Mouse (Mus musculus) forebrain, embryonic 10.5 days (tissue): ENCODE measurements around the gene Taf6l. TPM values are rescaled to one million over a fixed set of nuclear protein-coding genes. Genes with fewer than 3 reads are reported as not detected.

Experiments
- DNase-seq: peaks from one replicate; pipeline ENCODE4 v3.0.0-alpha.2; 2017; ENCODE audit warnings: low spot score; ENCODE audit errors: extremely low spot score
- H3K27ac ChIP-seq: fragments of 300-500 bp; sonication (generic); 2 replicates; pipeline ENCODE4 v1.5.1; 2016; ENCODE audit warnings: mild to moderate bottlenecking
- H3K27me3 ChIP-seq: fragments of 300-500 bp; sonication (generic); 2 replicates; pipeline ENCODE4 v1.6.1; 2016; ENCODE audit warnings: mild to moderate bottlenecking; ENCODE audit not compliant: poor library complexity, severe bottlenecking
- H3K36me3 ChIP-seq: fragments of 300-500 bp; sonication (generic); replicated peaks from 2 replicates; pipeline ENCODE4 v1.6.1; 2016; ENCODE audit warnings: mild to moderate bottlenecking, moderate library complexity
- H3K4me1 ChIP-seq: fragments of 300-500 bp; sonication (generic); 2 replicates; pipeline ENCODE4 v1.6.1; 2016
- H3K4me3 ChIP-seq: fragments of 300-500 bp; sonication (generic); 2 replicates; pipeline ENCODE4 v1.5.1; 2016; ENCODE audit warnings: mild to moderate bottlenecking, moderate library complexity
- H3K9me3 ChIP-seq: fragments of 300-500 bp; sonication (generic); 2 replicates; pipeline ENCODE4 v1.6.1; 2016; ENCODE audit warnings: mild to moderate bottlenecking, moderate library complexity
- WGBS: fragments of 180-500 bp; shearing (Covaris S2); methylation state at CpG from one replicate; pipeline ENCODE4 v1.1.7; 2016; 5-methylcytosine and 5-hydroxymethylcytosine counted together
- polyA plus RNA-seq: library from polyadenylated mRNA; unstranded; fragments of >200 nt; fragmentation: Nextera tagmentation; extraction: Ambion mirVana; gene quantifications from 2 replicates; pipeline ENCODE4 v1.2.1, GENCODE M21; 2016

Taf6l gene
- 48.6 and 49.4 TPM in 2 replicates for polyA plus RNA-seq

DNA sequence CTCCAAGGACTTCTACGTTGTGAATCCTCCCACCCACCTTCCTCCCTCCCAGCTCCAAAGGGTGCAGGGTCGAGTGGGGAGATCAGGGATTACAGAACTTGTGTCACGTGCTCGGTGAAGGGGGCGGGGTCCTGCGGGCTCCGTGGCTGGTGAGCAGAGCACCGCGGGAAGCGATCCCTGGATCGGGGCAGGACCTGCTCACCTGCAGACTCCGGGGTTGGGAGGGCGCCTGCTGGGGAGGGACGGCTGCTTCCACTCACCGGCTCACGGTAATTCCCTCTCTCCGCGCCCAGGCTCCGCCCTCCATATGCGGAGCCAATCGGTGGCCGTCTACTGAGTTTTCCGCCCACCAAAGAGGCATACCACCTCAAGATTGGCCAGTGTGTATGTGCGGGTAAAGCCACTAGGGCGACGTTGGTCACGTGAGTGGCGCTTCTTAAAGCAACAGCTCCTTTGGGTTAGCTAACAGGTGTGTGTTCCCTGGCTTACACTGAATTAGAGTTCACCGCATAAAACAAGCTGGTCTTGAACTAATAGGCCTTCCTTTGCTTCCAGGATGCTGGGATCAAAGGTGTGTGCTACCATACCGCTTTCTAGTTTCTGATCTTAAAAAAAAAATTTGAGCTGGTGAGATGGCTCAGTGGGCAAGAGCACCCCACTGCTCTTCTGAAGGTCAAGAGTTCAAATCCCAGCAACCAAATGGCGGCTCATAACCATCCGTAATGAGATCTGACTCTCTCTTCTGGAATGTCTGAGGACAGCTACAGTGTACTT is at the start of gene Taf6l:
Gene Taf6l (minus strand): TSS at position 410 of the 774 bp plus-strand sequence.
- Histone ChIP-seq H3K27ac (peak within 1 kb of the TSS; percentile 89), H3K4me3 (peak within 1 kb of the TSS; percentile 73), H3K9me3 (no peaks in the 10 kb centered on the region), H3K36me3 (peaks cover 43% of the 10 kb centered on the region), H3K4me1 (peaks cover 25% of the 10 kb centered on the region), H3K27me3 (no peaks in the 10 kb centered on the region)
- peak; percentile 90 for DNase-seq
- 1% methylated on average over 32 of the region's 32 CpGs for WGBS

DNA sequence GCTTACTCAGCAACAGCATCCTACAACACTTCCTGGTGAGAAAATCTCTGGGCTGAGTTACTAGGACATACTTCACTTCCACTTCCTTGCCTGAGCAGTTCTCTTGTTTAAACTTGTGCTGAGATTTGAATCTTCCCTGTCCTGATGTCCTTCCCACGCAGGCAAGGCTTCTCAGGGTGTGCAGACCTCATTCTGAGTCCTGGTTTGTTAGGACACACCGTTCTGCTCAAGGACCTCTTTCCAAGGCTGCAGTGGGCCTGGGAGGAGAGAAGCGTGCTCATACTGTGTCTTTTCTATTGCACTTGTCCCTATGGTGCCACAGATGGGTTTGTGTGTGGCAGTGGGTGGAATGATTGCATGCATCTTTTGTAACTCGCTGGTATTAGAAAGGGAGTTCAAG is 46.8 kb upstream of the Taf6l start:
- peaks cover 12% of the 10 kb centered on the region for H3K4me1 ChIP-seq
- no peak overlapping the region for H3K4me3 ChIP-seq
- DNase-seq = no peak
- no peaks in the 10 kb centered on the region for H3K27me3 ChIP-seq
- H3K9me3 ChIP-seq = no peaks in the 10 kb centered on the region
- 91% methylated on average over 4 of the region's 4 CpGs for WGBS
- no peak overlapping the region for H3K27ac ChIP-seq
- peaks cover 89% of the 10 kb centered on the region for H3K36me3 ChIP-seq

DNA sequence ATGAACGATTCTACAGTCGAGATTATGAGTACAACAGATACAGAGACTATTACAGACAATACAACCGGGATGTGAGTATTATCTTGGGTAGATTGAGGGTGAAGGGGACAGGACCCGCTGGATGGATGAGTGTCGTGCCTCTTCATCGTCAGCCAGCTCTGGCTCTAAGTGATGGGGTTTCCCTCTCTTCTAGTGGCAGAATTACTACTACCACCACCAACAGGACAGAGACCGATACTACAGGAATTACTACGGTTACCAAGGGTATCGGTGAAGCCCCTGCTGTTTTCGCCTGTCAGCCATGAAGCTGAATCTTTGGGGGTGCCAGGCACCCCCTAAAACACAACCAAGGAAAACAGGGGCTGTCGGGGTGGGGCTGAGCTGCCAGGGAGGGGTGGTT is 45.0 kb upstream of the Taf6l start:
- DNase-seq = no peak
- Histone ChIP-seq H3K36me3 (peaks cover 100% of the 10 kb centered on the region), H3K4me1 (no peaks in the 10 kb centered on the region), H3K27me3 (no peaks in the 10 kb centered on the region), H3K4me3 (no peak overlapping the region), H3K27ac (no peak overlapping the region), H3K9me3 (no peaks in the 10 kb centered on the region)
- WGBS = 85% methylated on average over 11 of the region's 11 CpGs

DNA sequence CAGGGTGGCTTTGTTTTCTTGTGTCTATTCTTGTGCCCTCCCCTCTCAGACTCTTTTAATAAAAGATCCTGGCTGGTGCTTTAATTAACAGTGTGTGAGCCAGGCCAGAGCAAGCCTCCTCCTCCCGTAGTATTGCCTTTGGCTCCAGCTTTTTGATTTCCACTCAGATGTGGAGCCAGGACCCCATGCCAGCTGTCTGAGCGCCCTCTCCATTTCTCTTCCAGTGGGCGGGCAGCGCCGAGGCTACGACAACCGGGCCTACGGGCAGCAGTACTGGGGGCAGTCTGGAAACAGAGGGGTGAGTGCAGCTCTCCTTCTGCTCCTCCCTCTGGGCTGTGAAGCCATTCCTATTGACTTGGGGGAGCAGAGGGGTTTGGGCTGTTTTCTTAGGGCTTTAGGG is 44.4 kb upstream of the Taf6l start:
- no peaks in the 10 kb centered on the region for H3K4me1 ChIP-seq
- no peak overlapping the region for H3K4me3 ChIP-seq
- H3K36me3 ChIP-seq = peaks cover 100% of the 10 kb centered on the region
- no peaks in the 10 kb centered on the region for H3K9me3 ChIP-seq
- no peak for DNase-seq
- H3K27ac ChIP-seq = no peak overlapping the region
- H3K27me3 ChIP-seq = no peaks in the 10 kb centered on the region
- 95% methylated on average over 8 of the region's 8 CpGs for WGBS

DNA sequence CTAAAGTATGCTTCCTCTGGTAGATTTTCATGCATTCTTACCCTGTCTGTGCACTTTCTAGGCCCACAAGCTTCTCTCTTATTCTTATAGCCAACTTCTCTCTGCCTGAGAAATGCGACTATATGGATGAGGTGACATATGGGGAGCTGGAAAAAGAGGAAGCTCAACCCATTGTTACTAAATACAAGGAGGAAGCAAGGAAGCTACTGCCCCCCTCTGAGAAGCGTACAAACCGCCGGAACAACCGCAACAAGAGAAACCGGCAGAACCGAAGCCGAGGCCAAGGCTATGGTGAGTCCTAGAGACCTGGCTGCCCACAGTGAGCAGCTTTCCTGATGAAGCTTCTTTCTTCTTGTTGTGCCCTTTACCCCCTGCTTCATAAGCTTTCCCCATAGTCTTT is 43.4 kb upstream of the Taf6l start, which contains the start of gene AC129217.1:
Gene AC129217.1 (plus strand): TSS at position 114 of the 400 bp plus-strand sequence.
- H3K4me3 ChIP-seq = no peak within 1 kb of the TSS
- H3K4me1 ChIP-seq = no peaks in the 10 kb centered on the region
- 96% methylated on average over 8 of the region's 8 CpGs for WGBS
- DNase-seq = no peak
- H3K9me3 ChIP-seq = no peaks in the 10 kb centered on the region
- H3K27ac ChIP-seq = no peak within 1 kb of the TSS
- H3K36me3 ChIP-seq = peaks cover 100% of the 10 kb centered on the region
- no peaks in the 10 kb centered on the region for H3K27me3 ChIP-seq

DNA sequence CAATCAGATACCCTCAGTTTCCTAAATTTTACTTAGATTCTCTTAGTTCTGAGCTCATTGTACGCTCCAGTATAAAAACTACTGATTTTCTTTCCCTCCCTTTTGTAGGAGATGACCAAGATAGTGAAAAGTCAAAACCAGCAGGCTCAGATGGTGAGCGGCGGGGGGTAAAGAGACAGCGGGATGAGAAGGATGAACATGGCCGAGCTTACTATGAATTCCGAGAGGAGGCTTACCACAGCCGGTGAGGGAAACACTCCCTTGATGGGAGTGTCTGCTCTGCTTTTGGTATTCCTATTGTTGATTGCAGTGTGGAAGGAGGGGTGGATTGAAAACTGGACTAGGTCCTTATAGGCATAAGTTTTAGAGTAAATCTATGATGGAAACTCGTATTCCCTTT is 36.5 kb upstream of the Taf6l start:
- peaks cover 59% of the 10 kb centered on the region for H3K36me3 ChIP-seq
- 82% methylated on average over 8 of the region's 8 CpGs for whole genome bisulfite sequencing

DNA sequence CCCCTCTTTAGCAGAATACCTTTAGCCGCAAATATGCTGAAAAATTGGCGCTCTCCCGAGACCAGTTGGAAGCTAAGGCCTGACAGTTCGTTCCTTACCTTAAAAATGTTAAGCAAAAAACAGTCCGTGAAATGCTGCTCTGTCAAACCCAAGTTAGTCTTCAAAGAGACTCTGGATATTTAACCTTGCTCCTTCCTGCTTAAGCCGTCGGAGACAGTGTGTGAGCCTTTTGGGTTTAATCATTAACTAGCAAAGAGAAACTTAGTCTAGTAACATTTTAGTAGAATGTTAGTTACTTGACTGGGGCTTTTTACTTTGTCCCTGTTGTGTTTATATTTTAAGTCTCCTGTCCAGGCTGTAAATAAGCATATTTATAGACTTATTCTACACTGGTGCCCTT is 34.9 kb upstream of the Taf6l start:
- 3% methylated on average over 7 of the region's 7 CpGs for WGBS
- peaks cover 43% of the 10 kb centered on the region for H3K4me1 ChIP-seq
- no peak for DNase-seq
- no peaks in the 10 kb centered on the region for H3K9me3 ChIP-seq
- no peaks in the 10 kb centered on the region for H3K27me3 ChIP-seq
- H3K36me3 ChIP-seq = peaks cover 53% of the 10 kb centered on the region
- H3K4me3 ChIP-seq = peak overlapping the region; percentile 81
- peak overlapping the region; percentile 97 for H3K27ac ChIP-seq

More for the DNA sequence above, 36.5 kb upstream of the Taf6l start:
- Histone ChIP-seq H3K4me3 (peak overlapping the region; percentile 81), H3K27me3 (no peaks in the 10 kb centered on the region), H3K27ac (no peak overlapping the region), H3K4me1 (peaks cover 29% of the 10 kb centered on the region), H3K9me3 (no peaks in the 10 kb centered on the region)
- no peak for DNase-seq

DNA sequence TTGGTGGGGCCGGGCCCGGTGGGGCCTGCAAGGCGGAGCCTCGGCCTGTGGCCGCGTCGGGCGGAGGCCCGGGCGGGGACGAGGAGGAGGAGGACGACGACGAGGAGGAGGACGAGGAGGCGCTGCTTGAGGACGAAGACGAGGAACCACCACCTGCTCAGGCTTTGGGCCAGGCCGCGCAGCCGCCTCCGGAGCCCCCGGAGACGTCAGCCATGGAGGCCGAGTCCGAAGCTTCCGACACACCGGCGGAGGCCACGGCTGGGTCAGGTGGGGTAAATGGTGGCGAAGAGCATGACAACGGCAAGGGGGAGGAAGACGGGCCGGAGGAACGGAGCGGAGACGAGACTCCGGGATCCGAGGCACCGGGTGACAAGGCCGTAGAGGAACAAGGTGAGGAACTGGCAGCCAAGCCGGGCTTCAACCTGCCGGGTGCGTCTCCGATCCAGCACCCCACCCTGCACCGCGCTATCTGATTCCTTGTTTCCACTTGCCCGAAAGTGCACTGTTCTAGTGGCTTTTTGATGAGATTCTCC is 34.3 kb upstream of the Taf6l start:
- Histone ChIP-seq H3K4me3 (peak overlapping the region; percentile 81), H3K27me3 (no peaks in the 10 kb centered on the region), H3K36me3 (peaks cover 53% of the 10 kb centered on the region), H3K4me1 (peaks cover 48% of the 10 kb centered on the region), H3K9me3 (no peaks in the 10 kb centered on the region), H3K27ac (peak overlapping the region; percentile 97)
- no peak for DNase-seq
- WGBS = under 1% methylated on average over 48 of the region's 48 CpGs

DNA sequence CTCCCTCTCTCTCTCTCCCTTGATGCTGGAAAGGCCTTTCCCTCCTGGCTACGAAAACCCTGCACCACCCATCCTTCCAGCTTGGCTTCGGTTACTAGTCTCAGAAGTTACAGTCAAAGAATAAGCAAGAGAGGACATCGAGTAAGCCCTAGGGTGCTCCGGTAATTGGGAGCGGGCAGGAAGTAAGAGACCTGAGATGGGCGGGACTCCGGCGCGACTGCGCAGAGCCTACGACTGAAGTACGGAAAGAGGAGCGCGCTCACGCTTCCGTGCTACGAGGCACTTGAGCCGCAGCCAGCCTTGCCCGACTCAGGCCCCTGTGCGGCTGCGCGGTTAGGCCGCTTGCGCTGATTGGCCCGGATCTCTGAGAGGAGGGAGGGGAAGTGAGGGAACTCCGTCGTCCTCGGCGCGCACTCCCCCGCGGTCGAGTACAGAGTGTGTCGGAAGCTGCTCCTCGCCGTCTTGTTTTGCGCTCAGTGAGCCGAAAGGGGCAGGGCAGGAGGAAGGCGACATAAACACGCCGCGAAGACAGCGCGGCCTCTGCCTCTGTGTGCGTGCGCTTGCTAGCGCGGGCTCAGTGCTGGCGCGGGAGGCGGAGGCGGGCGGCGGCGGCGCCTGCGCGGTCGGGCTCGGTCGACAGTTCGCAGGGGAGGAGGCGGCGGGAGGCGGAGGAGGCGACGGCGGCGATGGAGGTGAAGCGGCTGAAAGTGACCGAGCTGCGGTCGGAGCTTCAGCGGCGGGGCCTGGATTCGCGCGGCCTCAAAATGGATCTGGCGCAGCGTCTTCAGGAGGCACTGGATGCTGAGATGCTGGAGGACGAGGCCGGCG is 33.6 kb upstream of the Taf6l start, which contains the start of gene Hnrnpul2:
Gene Hnrnpul2 (plus strand): TSS at position 415 of the 828 bp plus-strand sequence.
- H3K36me3 ChIP-seq = peaks cover 53% of the 10 kb centered on the region
- WGBS = under 1% methylated on average over 83 of the region's 83 CpGs

DNA sequence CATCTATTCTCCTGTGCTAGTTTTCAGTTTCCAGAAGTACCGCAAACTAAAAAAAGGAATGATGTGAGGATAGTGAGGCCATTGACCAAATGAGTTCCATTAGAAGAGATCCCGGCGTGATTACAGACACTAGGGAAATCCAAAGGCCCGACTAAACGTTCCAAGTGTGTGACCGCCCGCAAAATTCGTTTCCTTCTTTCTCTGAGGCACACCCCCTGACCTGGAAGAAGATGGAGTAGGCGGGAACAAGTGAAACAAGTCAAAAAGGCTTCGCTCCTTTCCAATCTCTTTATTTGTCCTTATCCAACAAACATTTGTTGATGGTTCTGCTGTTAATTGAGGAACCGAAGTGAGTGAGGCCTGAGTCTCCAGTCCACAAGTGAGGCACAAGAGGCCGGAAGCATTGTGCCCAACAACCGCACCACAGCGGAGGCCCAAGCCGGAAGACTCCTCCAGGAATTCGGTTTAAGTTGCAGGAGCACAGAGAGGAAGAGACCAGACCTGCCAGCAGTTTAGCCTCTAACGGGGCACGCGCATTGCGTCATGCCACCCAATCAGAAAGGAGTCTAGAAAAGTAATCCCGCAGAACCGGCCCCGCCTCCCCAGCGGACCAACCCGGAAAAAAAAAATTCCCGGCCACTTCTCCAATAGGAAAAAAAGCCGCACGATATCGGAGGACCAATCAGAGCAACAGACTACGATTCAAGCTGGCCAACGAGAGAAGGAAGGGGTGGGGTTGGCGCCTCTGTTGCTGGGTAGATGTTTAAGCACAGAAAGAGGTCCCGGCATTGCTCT is 32.8 kb upstream of the Taf6l start, which contains the start of gene Ttc9c:
Gene Ttc9c (minus strand): TSS at position 533 of the 795 bp plus-strand sequence.
- no peaks in the 10 kb centered on the region for H3K27me3 ChIP-seq
- peak within 1 kb of the TSS; percentile 81 for H3K4me3 ChIP-seq
- peak within 1 kb of the TSS; percentile 97 for H3K27ac ChIP-seq
- no peaks in the 10 kb centered on the region for H3K9me3 ChIP-seq
- H3K36me3 ChIP-seq = peaks cover 53% of the 10 kb centered on the region
- WGBS = 1% methylated on average over 33 of the region's 33 CpGs
- peaks cover 52% of the 10 kb centered on the region for H3K4me1 ChIP-seq
- peak; percentile 97 for DNase-seq

More for the DNA sequence above, 33.6 kb upstream of the Taf6l start, which contains the start of gene Hnrnpul2:
- peak; percentile 97 for DNase-seq
- H3K27ac ChIP-seq = peak within 1 kb of the TSS; percentile 97
- peak within 1 kb of the TSS; percentile 81 for H3K4me3 ChIP-seq
- peaks cover 52% of the 10 kb centered on the region for H3K4me1 ChIP-seq
- no peaks in the 10 kb centered on the region for H3K9me3 ChIP-seq
- H3K27me3 ChIP-seq = no peaks in the 10 kb centered on the region

DNA sequence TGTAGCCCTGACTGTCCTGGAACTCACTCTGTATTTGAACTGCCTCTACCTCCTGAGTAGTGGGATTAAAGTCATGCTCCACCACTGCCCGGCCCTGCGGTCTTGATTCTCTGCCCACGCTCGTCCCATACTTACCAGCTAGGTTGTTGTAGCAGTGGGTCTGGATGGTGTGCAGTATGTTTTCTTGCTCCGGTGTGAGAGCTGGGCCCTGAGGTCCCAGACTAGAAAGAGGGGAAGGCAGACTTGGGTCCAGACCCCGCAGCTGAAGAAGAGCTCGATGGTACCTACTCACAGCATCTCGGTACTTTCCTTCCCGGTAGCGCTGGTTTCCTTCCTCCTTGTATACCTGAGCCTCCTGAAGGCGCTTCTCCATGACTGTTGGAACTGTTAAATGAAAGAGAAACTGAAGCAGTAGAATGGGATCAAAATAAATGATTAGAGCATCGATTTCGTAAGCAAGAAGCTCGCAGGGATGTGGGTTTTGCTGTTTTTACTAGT is 32.1 kb upstream of the Taf6l start:
- DNase-seq = no peak
- 37% methylated on average over 14 of the region's 14 CpGs for WGBS
- Histone ChIP-seq H3K9me3 (no peaks in the 10 kb centered on the region), H3K36me3 (peaks cover 53% of the 10 kb centered on the region), H3K4me3 (peak overlapping the region; percentile 81), H3K4me1 (peaks cover 52% of the 10 kb centered on the region), H3K27me3 (no peaks in the 10 kb centered on the region), H3K27ac (peak overlapping the region; percentile 97)

DNA sequence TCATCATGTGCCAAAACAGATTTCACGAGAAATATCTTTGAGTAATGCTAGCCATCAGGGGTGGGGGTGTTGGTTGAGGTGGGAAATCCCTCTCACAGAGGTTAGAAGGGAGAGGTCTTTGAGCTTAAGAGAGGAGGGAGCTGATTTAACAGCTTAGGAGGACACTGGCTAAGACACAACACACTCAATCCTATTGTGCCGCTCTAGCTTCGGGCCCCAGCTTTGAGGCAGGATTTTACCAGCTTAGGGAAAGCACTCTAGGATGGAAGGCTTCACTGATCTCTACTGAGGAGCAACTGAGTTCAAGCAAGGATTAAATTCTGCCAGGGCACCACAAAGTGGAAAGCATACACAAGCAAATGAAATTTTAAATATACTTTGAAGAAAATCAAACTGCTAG is 30.8 kb upstream of the Taf6l start:
- H3K36me3 ChIP-seq = peaks cover 57% of the 10 kb centered on the region
- WGBS = 75% methylated on average over 3 of the region's 3 CpGs
- no peak for DNase-seq
- H3K4me3 ChIP-seq = peak overlapping the region; percentile 81
- H3K27me3 ChIP-seq = no peaks in the 10 kb centered on the region
- no peaks in the 10 kb centered on the region for H3K9me3 ChIP-seq
- H3K4me1 ChIP-seq = peaks cover 38% of the 10 kb centered on the region
- no peak overlapping the region; the same call in 1 of the 2 replicates for H3K27ac ChIP-seq
